Mouse (Mus musculus): ENCODE results near the gene Dgkd. TPM values are rescaled to one million over a fixed set of nuclear protein-coding genes. Genes with fewer than 3 reads are reported as not detected.

Dgkd gene
- total and polyA plus RNA-seq, 3 experiments = 29.5 to 135 (median 39.5) TPM

GRCm38 (mm10) chr1:87909565-87909964 lies 56.5 kb downstream of the Dgkd start:
- Histone ChIP-seq H3K9ac (ENCODE audit: control insufficient read depth, low read depth, low read length, poor library complexity, severe bottlenecking) (no peak overlapping the region), H3K4me3 (ENCODE audit: control insufficient read depth in 1 of 2, insufficient read depth in 1 of 2, low read depth in 2 of 2, low read length in 2 of 2) (no peak overlapping the region), H3K36me3 (ENCODE audit: control insufficient read depth in 1 of 2, insufficient read depth in 2 of 2, low read length in 2 of 2) (peaks cover 3 to 24% of the 10 kb centered on the region in 2 experiments), H3K4me1 (ENCODE audit: control insufficient read depth in 1 of 2, insufficient read depth in 2 of 2, low read length in 2 of 2) (peaks cover 14 to 18% of the 10 kb centered on the region in 2 experiments), H3K27me3 (ENCODE audit: control insufficient read depth in 1 of 2, insufficient read depth in 2 of 2, low read length in 2 of 2) (no peaks in the 10 kb centered on the region), H3K79me2 (ENCODE audit: control insufficient read depth, insufficient read depth, low read length, poor library complexity) (no peaks in the 10 kb centered on the region; the same call in 1 of the 2 replicates), H3K27ac (ENCODE audit: control insufficient read depth, low read depth, low read length) (peak overlapping the region; percentile 20), H3K9me3 (replicated peaks; ENCODE audit: insufficient read depth, low read length) (no peaks in the 10 kb centered on the region)
- TF ChIP-seq SMC3 (IDR thresholded peaks at IDR 0.05; ENCODE audit: low read depth, low read length) (no peak), TCF12 (IDR thresholded peaks at IDR 0.05; ENCODE audit: low read depth, low read length) (peak; percentile 64; the same call in 1 of the 2 replicates), GATA1 (IDR thresholded peaks at IDR 0.05; ENCODE audit: low read depth, low read length) (peak; percentile 80), EP300 (IDR thresholded peaks at IDR 0.05; ENCODE audit: low read depth in 1 of 2, low read length in 2 of 2) (peak; percentile 51 to 77), RCOR1 (IDR thresholded peaks at IDR 0.05; ENCODE audit: low read depth, low read length) (peak; percentile 58; the same call in 1 of the 2 replicates), ZC3H11A (IDR thresholded peaks at IDR 0.05; ENCODE audit: low read depth, low read length) (no peak), TBP (IDR thresholded peaks at IDR 0.05; ENCODE audit: low read depth, low read length) (no peak), CHD1 (IDR thresholded peaks at IDR 0.05; ENCODE audit: low read depth, low read length) (no peak), ETS1 (IDR thresholded peaks at IDR 0.05; ENCODE audit: low read depth, low read length) (peak; percentile 39; the same call in 1 of the 2 replicates), HCFC1 (IDR thresholded peaks at IDR 0.05; ENCODE audit: low read depth, low read length) (no peak), MYB (IDR thresholded peaks at IDR 0.05; ENCODE audit: low read depth, low read length) (no peak), NRF1 (IDR thresholded peaks at IDR 0.05; ENCODE audit: insufficient read depth, low read depth, low read length, poor library complexity, severe bottlenecking) (no peak), MYC (IDR thresholded peaks at IDR 0.05; ENCODE audit: low read depth, low read length) (no peak), MAZ (IDR thresholded peaks at IDR 0.05; ENCODE audit: low read depth, low read length) (no peak), CHD2 (IDR thresholded peaks at IDR 0.05; ENCODE audit: low read length) (no peak)
- peak; percentile 34 for DNase-seq (ENCODE audit: low read depth, low spot score)

- Histone ChIP-seq H3K79me2 (ENCODE audit: control insufficient read depth, insufficient read depth, low read length, poor library complexity) (no peaks in the 10 kb centered on the region; the same call in 1 of the 2 replicates), H3K36me3 (ENCODE audit: control insufficient read depth in 1 of 2, insufficient read depth in 2 of 2, low read length in 2 of 2) (peaks cover 3 to 28% of the 10 kb centered on the region in 2 experiments), H3K9ac (ENCODE audit: control insufficient read depth, low read depth, low read length, poor library complexity, severe bottlenecking) (no peak overlapping the region), H3K9me3 (replicated peaks; ENCODE audit: insufficient read depth, low read length) (no peaks in the 10 kb centered on the region), H3K4me3 (ENCODE audit: control insufficient read depth in 1 of 2, insufficient read depth in 1 of 2, low read depth in 2 of 2, low read length in 2 of 2) (no peak overlapping the region), H3K27ac (ENCODE audit: control insufficient read depth, low read depth, low read length) (no peak overlapping the region), H3K4me1 (ENCODE audit: control insufficient read depth in 1 of 2, insufficient read depth in 2 of 2, low read length in 2 of 2) (peaks cover 14 to 21% of the 10 kb centered on the region in 2 experiments), H3K27me3 (ENCODE audit: control insufficient read depth in 1 of 2, insufficient read depth in 2 of 2, low read length in 2 of 2) (no peaks in the 10 kb centered on the region)
- TF ChIP-seq BHLHE40 (IDR thresholded peaks at IDR 0.05; ENCODE audit: borderline replicate concordance, low read depth, low read length) = 0 out of 2 replicates have a peak, but pooled peaks have one; percentile 3
- TF ChIP-seq EP300 (IDR thresholded peaks at IDR 0.05; ENCODE audit: low read depth in 1 of 2, low read length in 2 of 2) = 0 out of 4 replicates have a peak, but pooled peaks of 1 of the 2 experiments have one; percentile 8
- TF ChIP-seq ETS1 (IDR thresholded peaks at IDR 0.05; ENCODE audit: low read depth, low read length) = no peak
- no peak for TF ChIP-seq GABPA (IDR thresholded peaks at IDR 0.05; ENCODE audit: low read depth, low read length)
- no peak for TF ChIP-seq SMC3 (IDR thresholded peaks at IDR 0.05; ENCODE audit: low read depth, low read length)
- TF ChIP-seq MXI1 (IDR thresholded peaks at IDR 0.05; ENCODE audit: low read depth, low read length) = no peak
- no peak for TF ChIP-seq MYB (IDR thresholded peaks at IDR 0.05; ENCODE audit: low read depth, low read length)
- no peak for TF ChIP-seq MAZ (IDR thresholded peaks at IDR 0.05; ENCODE audit: low read depth, low read length)
- DNase-seq (ENCODE audit: low read depth, low spot score) = no peak
These were observed 57.3 kb downstream of the Dgkd start for GRCm38 (mm10) chr1:87910428-87910827.

Data from MEL (cell line).